Mouse (Mus musculus) midbrain, embryonic 11.5 days (tissue): Measurements from ENCODE around the gene Bcar3. TPM values are rescaled to one million over a fixed set of nuclear protein-coding genes. Genes with fewer than 3 reads are reported as not detected.
A peak's percentile ranks its signal among the peaks of the same experiment; 100 is the strongest.
"Not testable (repeated sequence)": the region's sequence is repeated elsewhere in the genome, so short reads cannot be mapped to it uniquely, and the experiment has no call there.

ENCODE experiments used
- ATAC-seq: fragments of 200-750 bp; cut with Nextera tagmentation; 2 replicates; pipeline ENCODE4 v1.8.0; 2017; ENCODE audit warnings: moderate TSS enrichment, moderate library complexity; ENCODE audit not compliant: low FRiP score
- DNase-seq: peaks from one replicate; pipeline ENCODE4 v3.0.0; 2015; ENCODE audit warnings: low spot score; ENCODE audit errors: missing footprints
- H3K27ac ChIP-seq: fragments of 300-500 bp; sonication (generic); 2 replicates; pipeline ENCODE4 v1.5.1; 2014; ENCODE audit warnings: low read depth, low read length
- H3K27me3 ChIP-seq: fragments of 300-500 bp; sonication (generic); 2 replicates; pipeline ENCODE4 v1.6.1; 2014; ENCODE audit warnings: mild to moderate bottlenecking, low read length, moderate library complexity, mixed read lengths; ENCODE audit not compliant: control insufficient read depth, insufficient read depth
- H3K36me3 ChIP-seq: fragments of 300-500 bp; sonication (generic); 2 replicates; pipeline ENCODE4 v1.6.1; 2014; ENCODE audit warnings: mild to moderate bottlenecking, low read length, moderate library complexity, mixed read lengths; ENCODE audit not compliant: control insufficient read depth, insufficient read depth
- H3K4me1 ChIP-seq: fragments of 300-500 bp; sonication (generic); 2 replicates; pipeline ENCODE4 v1.6.1; 2014; ENCODE audit warnings: low read length; ENCODE audit not compliant: control insufficient read depth, insufficient read depth
- H3K4me2 ChIP-seq: fragments of 300-500 bp; sonication (generic); 2 replicates; pipeline ENCODE4 v1.6.1; 2014; ENCODE audit warnings: mild to moderate bottlenecking, moderate library complexity
- H3K4me3 ChIP-seq: fragments of 300-500 bp; sonication (generic); 2 replicates; pipeline ENCODE4 v1.5.1; 2014; ENCODE audit warnings: low read depth, low read length
- H3K9ac ChIP-seq: fragments of 300-500 bp; sonication (generic); 2 replicates; pipeline ENCODE4 v1.6.1; 2014; ENCODE audit warnings: low read length
- H3K9me3 ChIP-seq: fragments of 300-500 bp; sonication (generic); 2 replicates; pipeline ENCODE4 v1.6.1; 2016; ENCODE audit warnings: low read length; ENCODE audit not compliant: control insufficient read depth
- WGBS: fragments of 180-500 bp; shearing (Covaris S2); extraction: QIAGEN DNeasy Blood & Tissue Kit; methylation state at CpG from one replicate; pipeline ENCODE4 v1.1.7; 2014; 5-methylcytosine and 5-hydroxymethylcytosine counted together
- polyA plus RNA-seq: library from polyadenylated mRNA; unstranded; fragments of >200 nt; fragmentation: Nextera tagmentation; extraction: Ambion mirVana; gene quantifications from 2 replicates; pipeline ENCODE4 v1.2.1, GENCODE M21; 2014

The Bcar3 gene
- polyA plus RNA-seq, 1 experiment from 2014 or later = 16.7 TPM

DNA sequence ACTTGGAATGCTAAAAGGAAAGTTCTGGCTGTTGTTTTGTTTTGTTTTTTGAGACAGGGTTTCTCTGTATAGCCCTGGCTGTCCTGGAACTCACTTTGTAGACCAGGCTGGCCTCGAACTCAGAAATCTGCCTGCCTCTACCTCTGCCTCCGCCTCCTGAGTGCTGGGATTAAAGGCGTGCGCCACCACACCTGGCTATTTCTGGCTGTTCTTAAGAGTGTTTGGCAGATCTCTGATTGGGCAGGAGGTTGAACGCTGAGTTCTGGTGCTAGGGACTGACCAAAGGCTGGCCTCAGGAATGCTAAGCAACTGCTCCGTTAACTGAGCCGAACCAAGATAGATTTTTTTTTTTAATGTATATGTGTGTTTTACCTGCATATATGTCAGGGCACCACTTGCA lies 39.9 kb upstream of the Bcar3 start:
- ATAC-seq, H3K9me3 ChIP-seq, H3K4me2 ChIP-seq, H3K36me3 ChIP-seq, H3K9ac ChIP-seq, H3K4me3 ChIP-seq, DNase-seq, H3K4me1 ChIP-seq, H3K27ac ChIP-seq, H3K27me3 ChIP-seq: not testable (repeated sequence)
- 90% methylated on average over 7 of the region's 7 CpGs for WGBS

- no peaks in the 10 kb centered on the region for H3K36me3 ChIP-seq
- DNase-seq (no peak), ATAC-seq (no peak)
- 74% methylated on average over 5 of the region's 5 CpGs for WGBS
- H3K9me3 ChIP-seq = no peaks in the 10 kb centered on the region
- H3K4me1 ChIP-seq = peaks cover 1% of the 10 kb centered on the region
- H3K4me2 ChIP-seq = no peak overlapping the region
- no peak overlapping the region for H3K27ac ChIP-seq
- H3K27me3 ChIP-seq = no peaks in the 10 kb centered on the region
- H3K4me3 ChIP-seq = no peak overlapping the region
- no peak overlapping the region for H3K9ac ChIP-seq
Observed at GRCm38 (mm10) chr3:122269986-122270385, 23.9 kb upstream of the Bcar3 start.

DNA sequence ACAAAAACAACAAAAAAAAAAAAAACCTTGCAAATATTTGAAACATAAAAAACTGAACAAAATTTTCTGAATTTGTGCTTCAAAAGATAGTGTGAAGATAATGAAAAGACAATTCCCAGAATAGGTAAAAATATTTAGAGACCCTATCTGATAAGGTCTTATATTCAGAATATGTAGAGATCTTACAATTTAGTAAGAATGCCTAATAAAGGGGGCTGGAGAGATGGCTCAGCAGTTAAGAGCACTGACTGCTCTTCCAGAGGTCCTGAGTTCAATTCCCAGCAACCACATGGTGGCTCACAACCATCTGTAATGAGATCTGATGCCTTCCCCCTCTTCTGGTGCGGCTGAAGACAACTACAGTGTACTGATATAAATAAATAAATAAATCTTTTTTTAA lies 21.4 kb upstream of the Bcar3 start:
- not testable (repeated sequence) for H3K27me3 ChIP-seq, ATAC-seq
- 93% methylated on average over 1 of the region's 1 CpGs for WGBS

GRCm38 (mm10) chr3:122273407-122274240 lies 20.3 kb upstream of the Bcar3 start:
- H3K27ac ChIP-seq = no peak overlapping the region
- peak overlapping the region; percentile 40; the same call in 1 of the 2 replicates for H3K9ac ChIP-seq
- ATAC-seq (no peak), DNase-seq (peak; percentile 91)
- no peaks in the 10 kb centered on the region for H3K9me3 ChIP-seq
- peak overlapping the region; percentile 91; the same call in 1 of the 2 replicates for H3K4me3 ChIP-seq
- H3K4me1 ChIP-seq = peaks cover 7% of the 10 kb centered on the region
- peaks cover 2% of the 10 kb centered on the region for H3K36me3 ChIP-seq
- H3K4me2 ChIP-seq = peak overlapping the region; percentile 31; the same call in 1 of the 2 replicates
- H3K27me3 ChIP-seq = no peaks in the 10 kb centered on the region
- WGBS = 9% methylated on average over 20 of the region's 20 CpGs

More for the DNA sequence above, 21.4 kb upstream of the Bcar3 start:
- not testable (repeated sequence) for H3K27ac ChIP-seq, H3K4me2 ChIP-seq, H3K36me3 ChIP-seq, DNase-seq, H3K4me3 ChIP-seq, H3K9me3 ChIP-seq, H3K4me1 ChIP-seq, H3K9ac ChIP-seq

DNA sequence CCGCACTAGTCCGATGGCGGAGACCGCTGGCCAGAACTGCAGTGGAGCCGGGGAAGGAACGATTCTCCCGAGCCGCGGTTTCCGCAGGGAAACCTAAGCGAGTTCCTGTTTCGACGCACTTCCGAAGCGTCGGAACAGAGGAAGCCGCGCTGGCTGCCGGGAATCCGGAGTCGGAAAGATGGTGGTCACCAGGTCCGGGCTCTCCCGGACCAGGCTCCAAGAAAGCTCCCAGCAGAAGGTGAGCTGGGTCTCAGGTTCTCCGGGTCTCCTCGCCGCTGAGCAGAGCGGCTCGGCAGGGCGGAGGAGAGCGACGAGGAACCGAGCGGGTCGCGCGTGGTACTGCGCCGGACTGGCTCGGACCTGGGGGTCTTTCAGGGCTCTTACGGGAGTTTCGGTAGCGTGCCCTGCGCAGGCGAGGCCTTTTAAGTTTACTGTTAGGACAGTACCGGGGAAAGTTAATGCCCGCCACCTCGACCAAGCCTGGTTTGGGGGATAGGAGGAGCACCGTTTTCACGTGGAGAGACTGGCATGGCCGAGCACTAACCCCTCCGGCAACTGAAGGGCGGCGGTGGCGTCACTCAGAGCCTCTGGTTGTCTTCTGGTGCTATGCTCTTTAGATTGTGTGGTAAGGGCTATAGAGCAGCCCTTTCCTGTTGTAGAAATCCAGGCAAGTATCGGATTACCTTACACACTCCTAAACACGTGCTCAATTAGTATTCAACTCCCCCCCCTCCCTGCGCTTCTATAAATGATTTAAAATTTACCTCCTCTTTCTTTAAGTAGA lies 19.5 kb upstream of the Bcar3 start, which contains the start of gene Dnttip2:
Gene Dnttip2 (plus strand): TSS at position 148 of the 784 bp plus-strand sequence.
- DNase-seq = peak; percentile 99

DNA sequence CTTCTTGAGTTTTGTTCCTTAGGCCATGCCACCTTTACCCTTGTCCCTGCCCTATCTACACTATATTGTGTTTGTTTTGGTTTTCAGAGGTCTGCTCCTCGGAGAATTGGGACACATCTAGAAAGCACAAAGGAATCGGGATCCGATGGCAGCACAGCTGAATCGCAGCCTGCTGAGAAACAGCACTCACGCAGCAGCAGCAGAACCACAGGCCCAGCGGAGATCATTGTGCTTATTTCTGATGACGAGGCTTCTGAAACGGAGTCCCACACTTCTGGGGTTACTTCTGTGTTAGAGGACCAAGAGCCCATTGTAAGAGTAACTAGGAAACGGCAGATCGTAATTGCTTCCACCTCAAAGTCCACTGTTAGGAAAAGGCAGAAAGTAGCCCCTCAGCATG lies 18.8 kb upstream of the Bcar3 start:
- Histone ChIP-seq H3K27ac (no peak overlapping the region), H3K4me1 (peaks cover 7% of the 10 kb centered on the region), H3K4me3 (peak overlapping the region; percentile 91), H3K27me3 (no peaks in the 10 kb centered on the region), H3K9me3 (no peaks in the 10 kb centered on the region), H3K36me3 (peaks cover 6% of the 10 kb centered on the region), H3K4me2 (peak overlapping the region; percentile 84), H3K9ac (peak overlapping the region; percentile 87; the same call in 1 of the 2 replicates)
- WGBS = 75% methylated on average over 10 of the region's 10 CpGs
- ATAC-seq = no peak
- DNase-seq = no peak

More for the DNA sequence above, 19.5 kb upstream of the Bcar3 start, which contains the start of gene Dnttip2:
- Histone ChIP-seq H3K4me3 (peak within 1 kb of the TSS; percentile 91), H3K9ac (peak within 1 kb of the TSS; percentile 87), H3K4me1 (peaks cover 7% of the 10 kb centered on the region), H3K36me3 (peaks cover 6% of the 10 kb centered on the region), H3K4me2 (peak within 1 kb of the TSS; percentile 84), H3K27me3 (no peaks in the 10 kb centered on the region), H3K27ac (peak within 1 kb of the TSS; percentile 36; the same call in 1 of the 2 replicates), H3K9me3 (no peaks in the 10 kb centered on the region)
- peak; percentile 96 for ATAC-seq
- under 1% methylated on average over 57 of the region's 57 CpGs for WGBS

GRCm38 (mm10) chr3:122287195-122287594 lies 6.7 kb upstream of the Bcar3 start:
- Histone ChIP-seq H3K4me1 (peaks cover 6% of the 10 kb centered on the region), H3K27ac (no peak overlapping the region), H3K27me3 (no peaks in the 10 kb centered on the region), H3K9me3 (no peaks in the 10 kb centered on the region), H3K9ac (no peak overlapping the region), H3K4me3 (no peak overlapping the region), H3K36me3 (peaks cover 14% of the 10 kb centered on the region), H3K4me2 (no peak overlapping the region)
- ATAC-seq = no peak
- WGBS = 78% methylated on average over 5 of the region's 5 CpGs
- no peak for DNase-seq

- H3K9ac ChIP-seq = no peak overlapping the region
- WGBS = 90% methylated on average over 5 of the region's 5 CpGs
- DNase-seq = no peak
Observed at GRCm38 (mm10) chr3:122288613-122289195, 5.2 kb upstream of the Bcar3 start.

More at GRCm38 (mm10) chr3:122288613-122289195, 5.2 kb upstream of the Bcar3 start:
- Histone ChIP-seq H3K9me3 (no peaks in the 10 kb centered on the region), H3K4me2 (no peak overlapping the region), H3K27ac (no peak overlapping the region), H3K4me3 (no peak overlapping the region), H3K36me3 (0 out of 2 replicates have a peak, but pooled peaks cover 6% of the 10 kb centered on the region), H3K27me3 (no peaks in the 10 kb centered on the region), H3K4me1 (peaks cover 10% of the 10 kb centered on the region)
- no peak for ATAC-seq
